Mouse (Mus musculus) C2C12 (cell line): ENCODE data around the gene Ifi211.
"Not testable (repeated sequence)": the region's sequence is repeated elsewhere in the genome, so short reads cannot be mapped to it uniquely, and the experiment has no call there.

ENCODE experiments used
- CEBPB ChIP-seq: IDR thresholded peaks from one replicate; pipeline ENCODE4 v1.6.1; 2011; ENCODE audit warnings: low read depth, mild to moderate bottlenecking, control low read depth, moderate library complexity
- CTCF ChIP-seq: IDR thresholded peaks from one replicate; pipeline ENCODE4 v1.5.1; 2011; ENCODE audit not compliant: control insufficient read depth, insufficient read depth, insufficient read length
- FOSL1 ChIP-seq: IDR thresholded peaks from one replicate; pipeline ENCODE4 v1.8.0; 2011; ENCODE audit warnings: mild to moderate bottlenecking, low read length; ENCODE audit not compliant: poor library complexity, insufficient read depth, severe bottlenecking
- MAX ChIP-seq: IDR thresholded peaks from one replicate; pipeline ENCODE4 v1.6.1; 2011; ENCODE audit warnings: mild to moderate bottlenecking, control low read depth
- MYOG ChIP-seq: IDR thresholded peaks from one replicate; pipeline ENCODE4 v1.6.1; 2011; ENCODE audit not compliant: control insufficient read depth, insufficient read length; ENCODE audit errors: extremely low read depth
- USF1 ChIP-seq: IDR thresholded peaks from one replicate; pipeline ENCODE4 v1.6.1; 2011; ENCODE audit warnings: low read depth, mild to moderate bottlenecking, control low read depth, moderate library complexity

GRCm38 (mm10) chr1:173949044-173949443 is 36.2 kb upstream of the Ifi211 start:
- not testable (repeated sequence) for TF ChIP-seq CTCF, MAX, MYOG, USF1, CEBPB, FOSL1
